Mouse (Mus musculus) adrenal gland, adult 18-20 months (tissue): Measurements from ENCODE around the gene 1700092M07Rik. TPM values are rescaled to one million over a fixed set of nuclear protein-coding genes. Genes with fewer than 3 reads are reported as not detected.
A peak's percentile ranks its signal among the peaks of the same experiment; 100 is the strongest.

Experiments used
- DNase-seq, 2 experiments: peaks; one replicate each; pipeline ENCODE4 v3.0.0; 2021 to 2022; ENCODE audit warnings: low spot score in 2 of 2
- total RNA-seq, 2 experiments: library from RNA; stranded (reverse); gene quantifications; 1 replicate in 1 of 2; 2 replicates in 1 of 2; pipeline ENCODE4 v1.2.3; 2021

1700092M07Rik gene
- total RNA-seq, 2 experiments from 2014 or later: 2.0 to 2.3 TPM

DNA sequence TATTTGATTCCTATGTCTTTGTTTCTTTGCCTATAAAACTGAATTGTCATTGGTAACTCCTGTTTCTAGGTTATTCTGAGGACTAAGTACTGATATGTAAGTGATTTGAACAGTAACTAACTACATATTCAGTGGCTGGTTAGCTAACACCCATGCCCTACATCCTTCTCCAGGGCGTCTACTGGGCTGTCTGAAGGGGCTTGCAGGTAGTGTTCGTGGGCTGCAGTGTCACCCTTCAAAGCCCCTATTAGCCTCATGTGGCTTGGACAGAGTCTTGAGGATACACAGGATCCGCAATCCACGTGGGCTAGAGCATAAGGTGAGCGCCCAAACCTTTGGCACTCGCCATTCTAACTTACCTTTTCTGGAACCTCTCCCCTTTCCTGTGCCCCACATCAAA lies 872 bp upstream of the 1700092M07Rik start:
- no peak for DNase-seq

- peak; percentile 85 to 87 for DNase-seq
Measured at GRCm38 (mm10) chr19:8741243-8741869, 838 bp downstream of the 1700092M07Rik start, which contains the start of gene Stx5a. Gene Stx5a, plus strand, starts transcription at chr19:8741413.

DNA sequence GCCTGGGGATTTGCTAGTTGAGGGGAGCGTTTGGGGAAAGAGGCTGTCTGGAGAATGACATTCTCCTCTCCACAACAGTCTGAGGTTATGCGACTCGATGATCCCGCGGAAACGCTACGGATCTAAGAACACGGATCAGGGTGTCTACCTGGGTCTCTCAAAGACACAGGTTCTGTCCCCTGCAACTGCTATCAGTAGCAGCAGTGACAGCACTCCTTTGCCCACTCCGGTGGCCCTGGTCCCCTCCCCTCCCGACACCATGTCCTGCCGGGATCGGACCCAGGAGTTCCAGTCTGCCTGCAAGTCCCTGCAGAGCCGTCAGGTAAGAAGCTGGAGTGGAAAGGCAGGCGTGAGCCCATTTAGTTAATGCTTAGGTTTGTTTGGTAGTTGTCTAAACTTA lies 1.7 kb downstream of the 1700092M07Rik start:
- DNase-seq: peak in 1 of 2 experiments; percentile 29

- DNase-seq: no peak
Measured at GRCm38 (mm10) chr19:8745382-8745781, 4.9 kb downstream of the 1700092M07Rik start.

DNA sequence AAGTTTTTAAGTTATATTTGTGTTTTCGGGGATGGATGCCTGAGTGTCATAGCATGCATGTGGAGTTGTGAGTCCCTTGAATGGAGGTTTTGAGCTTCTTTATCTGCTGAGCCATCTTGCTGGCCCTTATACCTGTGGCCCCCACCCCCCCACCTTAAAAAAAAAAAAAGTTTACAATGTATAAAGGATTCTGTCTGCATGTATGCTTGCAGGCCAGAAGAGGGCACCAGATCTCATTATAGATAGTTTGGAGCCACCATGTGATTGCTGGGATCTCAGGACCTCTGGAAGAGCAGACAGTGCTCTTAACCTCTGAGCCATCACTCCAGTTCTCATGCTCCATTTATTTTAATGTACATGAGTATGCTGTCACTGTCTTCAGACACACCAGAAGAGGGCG lies 6.8 kb downstream of the 1700092M07Rik start:
- no peak for DNase-seq

DNA sequence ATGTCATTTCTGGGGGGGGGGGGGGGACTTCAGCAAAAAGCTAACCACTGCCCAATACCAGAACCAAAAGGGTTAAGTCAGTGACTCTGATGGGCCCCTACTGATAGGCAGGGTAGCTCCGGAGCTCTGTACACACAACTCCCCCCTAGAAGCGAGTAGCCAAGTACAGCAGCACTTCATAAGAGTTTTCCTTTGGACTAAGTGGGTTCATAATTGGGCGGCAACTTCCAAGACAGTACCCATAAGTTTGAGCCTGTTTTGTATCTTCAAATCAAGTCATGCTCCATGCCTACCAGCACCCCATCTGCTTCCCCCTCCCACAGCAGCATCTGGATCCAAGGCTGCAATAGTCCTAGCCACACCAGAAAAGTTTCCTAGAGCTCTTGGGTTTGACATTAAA lies 15.1 kb downstream of the 1700092M07Rik start:
- no peak for DNase-seq

DNA sequence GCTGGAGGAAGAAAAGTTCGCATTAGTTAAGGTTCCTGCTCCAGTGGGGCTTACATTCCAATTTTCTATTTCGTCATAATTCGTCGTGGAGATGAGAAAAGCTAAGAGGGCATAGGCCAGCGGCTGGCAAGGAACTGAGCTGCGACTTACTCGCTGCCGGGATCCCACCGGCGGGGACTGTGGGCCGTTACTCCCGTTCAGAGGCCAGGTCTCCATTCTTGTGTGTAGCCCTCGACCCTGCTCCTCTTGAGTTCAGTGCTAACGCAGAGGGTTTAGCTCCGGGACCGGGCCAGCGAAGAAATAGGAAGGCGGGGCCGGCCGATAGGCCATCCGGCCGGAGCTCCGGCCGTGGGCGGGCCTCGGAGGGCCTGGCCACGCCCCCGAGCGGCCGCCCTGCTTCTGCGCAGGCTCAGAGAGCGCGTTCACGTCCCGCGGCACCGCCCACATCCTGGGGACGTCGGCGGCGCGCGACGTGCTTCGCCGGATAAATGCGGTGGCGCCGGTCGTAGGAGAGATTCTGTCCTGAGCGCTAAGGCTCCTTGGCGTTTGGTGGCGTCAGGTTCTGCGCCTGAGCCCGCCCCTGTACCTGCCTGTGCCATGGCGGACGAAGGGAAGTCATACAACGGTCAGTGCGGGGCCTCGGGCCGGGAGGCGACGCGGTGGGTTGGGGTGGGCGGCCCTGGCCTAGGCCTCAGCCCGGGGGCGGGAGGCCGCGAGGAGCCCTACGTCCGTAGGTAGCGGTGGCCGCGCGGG lies 16.3 kb downstream of the 1700092M07Rik start, which contains the start of gene Nxf1:
Gene Nxf1 (plus strand): TSS at position 439 of the 753 bp plus-strand sequence.
- peak; percentile 95 for DNase-seq

GRCm38 (mm10) chr19:8757471-8757998 lies 17.0 kb downstream of the 1700092M07Rik start:
- no peak for DNase-seq

DNA sequence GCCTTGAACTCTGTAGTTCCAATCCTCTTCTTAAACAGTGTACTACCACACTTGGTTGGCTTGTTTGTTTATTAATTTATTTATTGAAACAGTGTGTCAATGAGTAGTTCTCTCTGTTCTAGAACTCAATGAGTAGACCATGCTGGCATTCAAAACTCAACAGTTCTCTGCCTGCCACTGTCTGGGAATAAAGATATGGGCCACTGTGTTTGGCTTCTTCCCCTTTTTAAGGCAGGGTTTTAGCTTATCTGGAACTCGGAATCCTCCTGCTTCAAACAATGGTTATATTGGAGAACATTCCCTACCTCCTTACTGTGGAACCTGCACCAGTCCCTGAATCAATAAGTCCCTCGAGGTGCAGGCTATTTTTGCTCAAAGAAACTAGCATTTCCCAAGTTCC lies 18.4 kb downstream of the 1700092M07Rik start:
- no peak for DNase-seq

DNA sequence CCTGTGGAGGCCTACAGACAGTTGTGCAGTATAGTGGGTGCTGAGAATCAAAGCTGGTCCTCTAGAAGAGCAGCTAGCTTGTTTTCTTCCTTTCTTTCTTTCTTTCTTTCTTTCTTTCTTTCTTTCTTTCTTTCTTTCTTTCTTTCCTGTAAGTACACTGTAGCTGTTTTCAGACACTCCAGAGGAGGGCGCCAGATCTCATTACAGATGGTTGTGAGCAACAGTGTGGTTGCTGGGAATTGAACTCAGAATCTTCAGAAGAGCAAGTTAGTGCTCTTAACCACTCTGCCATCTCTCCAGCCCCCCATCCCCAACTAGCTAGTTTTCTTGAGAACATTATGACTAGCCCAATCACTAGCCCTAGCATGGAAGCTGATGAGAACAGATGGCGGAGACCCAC lies 20.2 kb downstream of the 1700092M07Rik start:
- no peak for DNase-seq

DNA sequence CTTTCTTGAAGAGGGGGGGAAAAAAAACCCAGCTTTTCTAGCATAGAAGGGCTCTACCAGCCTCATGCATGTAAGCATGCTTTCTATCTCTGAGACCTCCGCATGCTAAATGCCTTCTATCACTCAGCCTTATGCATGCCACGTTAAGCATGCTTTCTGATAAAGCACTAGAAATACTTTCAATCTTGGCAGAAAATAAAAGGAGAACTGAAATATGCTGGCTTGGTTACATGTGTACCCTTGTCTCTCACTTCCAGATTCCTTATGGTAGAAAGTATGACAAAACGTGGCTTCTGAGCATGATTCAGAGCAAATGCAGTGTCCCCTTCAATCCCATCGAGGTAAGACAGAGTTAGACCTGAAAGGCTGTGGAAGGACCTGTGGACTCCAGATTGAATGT lies 22.8 kb downstream of the 1700092M07Rik start:
- DNase-seq: no peak

DNA sequence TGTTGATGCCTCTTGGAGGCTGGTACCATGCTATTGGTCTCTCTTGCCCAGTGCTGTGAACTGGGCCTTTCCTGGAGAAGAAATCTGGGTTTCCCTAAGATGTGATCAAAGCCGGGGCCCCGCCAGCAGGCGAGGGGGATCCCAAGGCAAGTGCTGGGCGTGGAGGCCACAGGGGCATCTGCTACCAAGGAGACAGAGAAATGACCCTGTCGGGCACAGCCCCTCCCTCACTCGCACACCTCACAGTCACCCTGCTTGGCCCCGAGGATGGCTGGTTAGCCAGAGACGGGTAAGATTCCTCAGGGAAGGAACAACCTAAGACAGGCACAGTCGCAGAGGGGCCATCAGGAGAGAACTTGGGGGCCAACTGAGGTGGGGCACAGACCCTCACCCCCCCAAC lies 25.0 kb downstream of the 1700092M07Rik start:
- DNase-seq: no peak

DNA sequence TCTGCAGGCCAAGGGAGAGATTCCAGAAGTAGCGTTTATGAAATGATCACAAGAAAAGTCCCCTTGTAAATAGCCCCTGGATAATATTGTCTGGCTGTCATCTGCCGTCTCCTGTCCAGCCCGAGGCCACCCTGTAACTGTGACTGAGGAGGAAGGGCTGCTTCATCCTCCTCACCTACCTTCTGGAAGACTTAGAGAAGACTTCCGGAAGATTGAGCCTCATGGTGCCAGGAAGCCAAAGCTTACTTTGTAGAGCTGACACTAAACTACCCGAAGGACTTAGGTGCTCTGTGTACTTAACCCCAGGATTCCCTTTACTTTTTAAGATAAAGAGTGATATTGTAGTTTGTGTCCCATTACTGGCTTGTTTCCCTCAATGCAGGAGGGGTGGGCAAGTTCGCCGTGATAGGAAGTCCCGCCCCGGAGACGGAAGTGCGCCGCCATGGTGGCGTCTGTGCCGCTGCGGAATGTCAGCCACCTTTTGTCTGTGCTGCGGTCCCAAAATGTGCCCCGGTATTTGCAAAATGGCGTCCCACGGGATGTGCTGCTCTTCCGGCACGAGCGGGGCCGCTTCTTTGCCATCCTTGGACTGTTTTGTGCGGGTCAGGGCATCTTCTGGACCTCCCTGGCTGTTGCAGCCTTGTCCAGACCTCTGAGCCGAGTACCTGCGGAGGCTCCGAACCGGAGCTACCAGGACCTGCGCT lies 30.2 kb downstream of the 1700092M07Rik start, which contains the start of gene Tmem223:
Gene Tmem223 (plus strand): TSS at position 430 of the 704 bp plus-strand sequence.
- peak; percentile 76 to 77 for DNase-seq

DNA sequence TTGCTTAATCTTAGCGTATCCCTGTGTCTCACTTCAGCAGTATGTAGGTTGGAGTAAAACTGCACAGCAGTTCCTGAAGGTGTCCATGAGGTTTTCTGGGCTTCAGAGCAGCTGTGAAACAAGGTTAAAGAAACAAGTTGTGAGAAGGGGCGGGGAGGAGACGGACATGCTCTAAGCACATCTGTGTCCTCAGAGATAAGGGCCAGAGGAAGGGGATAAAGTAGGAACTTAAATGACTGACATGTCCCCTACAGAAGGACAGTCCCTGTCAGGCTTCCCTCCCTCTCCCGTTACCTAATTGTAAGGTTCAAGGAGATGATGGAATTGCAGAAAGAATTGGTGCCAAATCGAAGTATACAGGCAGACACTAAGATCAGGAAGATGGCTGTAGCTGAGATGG lies 32.5 kb downstream of the 1700092M07Rik start:
- no peak for DNase-seq

- DNase-seq: no peak
Measured at GRCm38 (mm10) chr19:8773409-8773808, 32.9 kb downstream of the 1700092M07Rik start.

DNA sequence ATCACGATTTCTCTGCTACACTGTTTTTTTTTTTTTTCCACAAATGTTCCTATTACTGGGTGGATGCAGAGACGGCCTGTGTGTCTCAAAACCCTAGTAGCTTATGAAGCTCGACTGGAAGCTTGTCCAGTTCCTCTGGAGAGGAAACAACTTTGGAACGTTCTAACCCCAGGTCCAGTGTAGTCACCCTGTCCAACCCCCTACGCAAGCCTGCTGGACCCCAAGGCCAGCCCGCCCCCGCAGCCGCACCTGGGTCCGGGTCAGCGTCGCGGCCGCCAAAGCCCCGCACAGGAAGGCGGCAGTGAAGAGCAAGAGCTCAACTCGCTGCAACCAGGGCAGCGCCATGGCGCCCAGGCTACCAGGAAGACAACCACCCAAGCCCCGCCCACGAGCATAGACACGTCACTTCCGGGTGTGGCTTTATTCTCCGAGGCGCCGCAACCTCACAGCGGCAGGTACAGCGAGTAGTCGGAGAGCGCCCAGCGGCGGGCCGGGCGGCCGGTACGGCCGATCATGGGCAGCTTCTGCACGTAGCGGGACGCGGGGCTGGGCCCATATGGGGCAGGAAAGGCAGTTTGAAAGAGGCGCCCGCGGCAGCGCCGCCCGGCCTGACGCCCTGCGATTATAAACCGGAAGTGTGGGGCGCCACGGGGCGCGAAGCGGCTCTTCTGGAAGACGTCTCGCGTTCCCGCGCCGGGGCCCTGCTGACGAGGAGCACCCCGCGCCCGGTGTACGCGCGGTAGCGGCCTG lies 33.7 kb downstream of the 1700092M07Rik start, which contains the start of gene Tmem179b:
Gene Tmem179b (minus strand): TSS at position 382 of the 750 bp plus-strand sequence.
- peak; percentile 96 to 98 for DNase-seq

- DNase-seq: no peak
Measured at GRCm38 (mm10) chr19:8774951-8775421, 34.5 kb downstream of the 1700092M07Rik start.

DNA sequence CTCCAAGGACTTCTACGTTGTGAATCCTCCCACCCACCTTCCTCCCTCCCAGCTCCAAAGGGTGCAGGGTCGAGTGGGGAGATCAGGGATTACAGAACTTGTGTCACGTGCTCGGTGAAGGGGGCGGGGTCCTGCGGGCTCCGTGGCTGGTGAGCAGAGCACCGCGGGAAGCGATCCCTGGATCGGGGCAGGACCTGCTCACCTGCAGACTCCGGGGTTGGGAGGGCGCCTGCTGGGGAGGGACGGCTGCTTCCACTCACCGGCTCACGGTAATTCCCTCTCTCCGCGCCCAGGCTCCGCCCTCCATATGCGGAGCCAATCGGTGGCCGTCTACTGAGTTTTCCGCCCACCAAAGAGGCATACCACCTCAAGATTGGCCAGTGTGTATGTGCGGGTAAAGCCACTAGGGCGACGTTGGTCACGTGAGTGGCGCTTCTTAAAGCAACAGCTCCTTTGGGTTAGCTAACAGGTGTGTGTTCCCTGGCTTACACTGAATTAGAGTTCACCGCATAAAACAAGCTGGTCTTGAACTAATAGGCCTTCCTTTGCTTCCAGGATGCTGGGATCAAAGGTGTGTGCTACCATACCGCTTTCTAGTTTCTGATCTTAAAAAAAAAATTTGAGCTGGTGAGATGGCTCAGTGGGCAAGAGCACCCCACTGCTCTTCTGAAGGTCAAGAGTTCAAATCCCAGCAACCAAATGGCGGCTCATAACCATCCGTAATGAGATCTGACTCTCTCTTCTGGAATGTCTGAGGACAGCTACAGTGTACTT lies 45.7 kb downstream of the 1700092M07Rik start, which contains the start of gene Taf6l:
Gene Taf6l (minus strand): TSS at position 410 of the 774 bp plus-strand sequence.
- peak; percentile 73 to 82 for DNase-seq

DNA sequence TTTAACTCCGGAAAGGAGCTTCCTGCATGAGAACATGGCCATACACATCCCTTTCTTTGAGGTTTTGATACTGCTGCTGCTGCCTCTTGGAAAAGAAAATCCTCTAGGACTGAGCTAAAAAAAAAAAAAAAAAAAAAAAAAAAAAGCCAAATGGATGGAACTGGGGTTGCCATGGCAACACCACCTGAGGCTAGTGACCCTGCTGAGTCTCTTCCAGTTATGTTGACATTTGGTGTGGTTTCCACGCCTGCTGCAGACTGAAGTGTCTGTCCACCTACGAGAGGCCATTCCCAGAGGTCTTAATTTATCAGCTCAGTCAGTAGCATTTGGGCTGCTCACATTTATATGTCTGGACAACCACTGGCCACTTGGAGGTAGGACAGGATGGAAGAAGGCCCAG lies 48.0 kb downstream of the 1700092M07Rik start:
- no peak for DNase-seq

- DNase-seq: no peak
Measured at GRCm38 (mm10) chr19:8789171-8789570, 48.7 kb downstream of the 1700092M07Rik start.
